Mouse (Mus musculus): ENCODE measurements around the gene Adgrb2.

- TF ChIP-seq CTCF (IDR thresholded peaks at IDR 0.05; ENCODE audit: borderline replicate concordance, insufficient read depth, low read depth, low read length) (no peak), POLR2A (IDR thresholded peaks at IDR 0.05; ENCODE audit: borderline replicate concordance, insufficient read depth, low read length) (no peak)
Observed at GRCm38 (mm10) chr4:129970168-129970567, 14.5 kb upstream of the Adgrb2 start.
